Mouse (Mus musculus) spleen, adult 2 months (tissue): Measurements from ENCODE around the gene Gm20897. TPM values are rescaled to one million over a fixed set of nuclear protein-coding genes. Genes with fewer than 3 reads are reported as not detected.
"Not testable (repeated sequence)": the region's sequence is repeated elsewhere in the genome, so short reads cannot be mapped to it uniquely, and the experiment has no call there.

Experiments used
- DNase-seq, 2 experiments: peaks; one replicate each; pipeline versions ENCODE4 v3.0.0 to v3.0.0-alpha.2; 2012 to 2021; ENCODE audit warnings: low spot score in 2 of 2, low read depth in 1 of 2
- H3K27ac ChIP-seq: fragments of 200-500 bp; 2 replicates; pipeline ENCODE4 v1.5.1; 2012; ENCODE audit warnings: low read length, inconsistent platforms; ENCODE audit not compliant: insufficient read depth
- H3K27me3 ChIP-seq: fragments of 200-500 bp; 2 replicates; pipeline ENCODE4 v1.6.1; 2012; ENCODE audit warnings: mild to moderate bottlenecking, moderate library complexity, low read length, inconsistent platforms; ENCODE audit not compliant: control insufficient read depth, insufficient read depth
- H3K36me3 ChIP-seq: fragments of 200-500 bp; 2 replicates; pipeline ENCODE4 v1.6.1; 2012; ENCODE audit warnings: mild to moderate bottlenecking, low read length, inconsistent platforms; ENCODE audit not compliant: control insufficient read depth, insufficient read depth
- H3K4me1 ChIP-seq: fragments of 200-500 bp; 2 replicates; pipeline ENCODE4 v1.6.1; 2011; ENCODE audit warnings: inconsistent platforms; ENCODE audit not compliant: control insufficient read depth, insufficient read depth, insufficient read length
- H3K4me3 ChIP-seq: fragments of 200-500 bp; 2 replicates; pipeline ENCODE4 v1.5.1; 2011; ENCODE audit warnings: mild to moderate bottlenecking, inconsistent platforms; ENCODE audit not compliant: insufficient read depth, insufficient read length; ENCODE audit errors: extremely low read depth
- WGBS: fragments of 180-500 bp; shearing (Covaris S2); methylation state at CpG from one replicate; pipeline ENCODE4 v1.1.7; 2018; 5-methylcytosine and 5-hydroxymethylcytosine counted together
- polyA plus RNA-seq: library from polyadenylated mRNA; depleted of rRNA; stranded (reverse); fragments of >200 nt; gene quantifications from 2 replicates; pipeline ENCODE4 v1.2.3, GENCODE M21; 2012; rRNA removed

Gm20897 gene
- not detected in 2 replicates for polyA plus RNA-seq

- H3K36me3 ChIP-seq, H3K4me3 ChIP-seq, H3K4me1 ChIP-seq, DNase-seq, H3K27me3 ChIP-seq, H3K27ac ChIP-seq: not testable (repeated sequence)
- 100% methylated on average over 3 of the region's 6 CpGs for WGBS
Measured at GRCm38 (mm10) chrY:38502138-38502537, at the start of gene Gm20897. Gene Gm20897 (minus strand): TSS chrY:38502238.

Other genes with a start within 250 kb of the Gm20897 start
- not detected in 2 replicates for gene Gm21732, start 73.5 kb upstream of the Gm20897 start, polyA plus RNA-seq